Mouse (Mus musculus) brown adipose tissue, adult 24 weeks (tissue): ENCODE results near the gene Olfr237-ps1. TPM values are rescaled to one million over a fixed set of nuclear protein-coding genes. Genes with fewer than 3 reads are reported as not detected.

Experiments used
- polyA plus RNA-seq: library from polyadenylated mRNA; stranded (reverse); fragments of >200 nt; gene quantifications from 2 replicates; pipeline ENCODE4 v1.2.4, GENCODE M21; 2012; ENCODE audit not compliant: missing spikeins, insufficient read depth, insufficient read length

Gene Olfr237-ps1
- polyA plus RNA-seq, 1 experiment: not detected

Other genes starting within 250 kb of the Olfr237-ps1 start
- not detected in 2 replicates for gene Olfr447, start 237.7 kb upstream of the Olfr237-ps1 start, polyA plus RNA-seq
- not detected in 2 replicates for gene Olfr446, start 225.2 kb upstream of the Olfr237-ps1 start, polyA plus RNA-seq
- not detected in 2 replicates for gene Olfr444, start 197.5 kb upstream of the Olfr237-ps1 start, polyA plus RNA-seq
- not detected in 2 replicates for gene Olfr441, start 40.2 kb upstream of the Olfr237-ps1 start, polyA plus RNA-seq
- gene Olfr437, start 16.7 kb downstream of the Olfr237-ps1 start, polyA plus RNA-seq: not detected in 2 replicates
- gene Olfr13, start 25.6 kb downstream of the Olfr237-ps1 start, polyA plus RNA-seq: not detected in 2 replicates
- not detected in 2 replicates for gene Olfr435, start 50.6 kb downstream of the Olfr237-ps1 start, polyA plus RNA-seq
- gene Olfr434, start 66.5 kb downstream of the Olfr237-ps1 start, polyA plus RNA-seq: not detected in 2 replicates
- gene Olfr47, start 85.0 kb downstream of the Olfr237-ps1 start, polyA plus RNA-seq: not detected in 2 replicates
- 1.1 and 1.4 TPM in 2 replicates for gene Arhgef5, start 119.0 kb downstream of the Olfr237-ps1 start, polyA plus RNA-seq
- not detected in 2 replicates for gene Nobox, start 163.0 kb downstream of the Olfr237-ps1 start, polyA plus RNA-seq